Mouse (Mus musculus): ENCODE measurements at regions not wholly inside any gene's neighbourhood (a gene's known extent, or its start where the extent isn't known, plus 50 kb on each side); places are given as distances from the start of the nearest gene placed in this dataset.
"Not testable (repeated sequence)": the region's sequence is repeated elsewhere in the genome, so short reads cannot be mapped to it uniquely, and the experiment has no call there.

DNA sequence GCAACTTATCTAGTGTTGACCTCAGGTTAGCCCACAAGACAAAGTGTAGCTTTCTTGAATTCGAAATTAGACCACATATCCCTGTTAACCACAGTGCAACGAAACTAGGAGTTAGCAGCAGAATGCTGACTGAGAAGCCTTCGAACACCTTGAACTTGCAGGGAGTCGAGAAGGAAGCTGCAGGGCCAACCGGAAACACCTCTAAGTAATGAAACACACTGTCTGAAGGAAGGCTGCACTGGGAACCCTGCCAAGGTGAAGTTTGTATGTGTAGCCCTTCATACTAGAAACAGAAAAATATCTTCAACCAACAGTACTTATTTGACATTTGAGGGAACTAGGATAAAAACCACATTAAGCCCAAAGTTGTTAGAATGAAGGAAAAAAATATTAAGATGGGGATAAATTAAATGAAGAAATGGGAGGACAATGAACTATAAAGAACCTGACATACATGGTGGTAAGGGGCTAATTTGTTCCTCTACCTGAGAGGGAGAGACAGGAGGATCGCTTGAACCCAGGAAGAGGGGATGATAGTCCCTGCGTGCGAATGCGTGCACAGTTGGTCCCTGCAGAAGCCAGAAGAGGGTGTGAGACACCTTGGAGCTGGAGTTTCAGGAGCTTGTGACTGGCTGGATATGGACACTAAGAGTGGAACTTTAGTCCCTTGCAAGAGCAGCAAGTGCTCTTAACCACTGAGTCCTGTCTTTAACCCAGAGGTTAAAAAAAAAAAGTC lies 234.4 kb downstream of the Diras2 start:
- 86% methylated on average over 9 of the region's 9 CpGs for WGBS
- ATAC-seq: no peak
- Histone ChIP-seq H3K4me2 (ENCODE audit: low read depth) (no peak overlapping the region), H3K27me3 (ENCODE audit: insufficient read depth, low read length) (no peaks in the 10 kb centered on the region), H3K4me3 (ENCODE audit: low read depth, low read length) (no peak overlapping the region), H3K4me1 (ENCODE audit: insufficient read depth) (no peaks in the 10 kb centered on the region), H3K9me3 (ENCODE audit: low read length) (no peaks in the 10 kb centered on the region), H3K36me3 (ENCODE audit: insufficient read depth) (no peaks in the 10 kb centered on the region), H3K9ac (no peak overlapping the region), H3K27ac (ENCODE audit: low read depth, low read length) (no peak overlapping the region)
- no peak for DNase-seq
- TF ChIP-seq CTCF (IDR thresholded peaks at IDR 0.05; ENCODE audit: low read depth): no peak

DNA sequence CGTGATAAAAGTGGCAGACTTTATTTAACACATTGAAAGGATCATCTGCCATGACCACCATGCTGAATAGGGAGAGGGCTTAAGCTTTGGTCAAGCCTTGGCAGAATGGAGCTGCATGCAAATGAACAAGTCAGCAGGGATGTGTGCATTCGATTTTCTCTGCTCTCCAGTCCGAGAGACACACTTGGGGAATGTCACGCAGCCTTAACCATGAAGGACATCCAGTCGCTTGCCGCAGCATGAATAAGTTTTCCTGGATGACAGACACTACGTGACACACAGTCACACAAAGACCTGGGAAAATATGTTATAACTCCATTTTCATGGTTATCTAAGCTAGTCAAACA lies 233.8 kb downstream of the Diras2 start:
- Histone ChIP-seq H3K4me1 (ENCODE audit: insufficient read depth) (no peaks in the 10 kb centered on the region), H3K4me3 (ENCODE audit: low read depth, low read length) (no peak overlapping the region), H3K9me3 (ENCODE audit: low read length) (no peaks in the 10 kb centered on the region), H3K27ac (ENCODE audit: low read depth, low read length) (no peak overlapping the region), H3K4me2 (ENCODE audit: low read depth) (no peak overlapping the region), H3K9ac (no peak overlapping the region), H3K36me3 (ENCODE audit: insufficient read depth) (no peaks in the 10 kb centered on the region), H3K27me3 (ENCODE audit: insufficient read depth, low read length) (no peaks in the 10 kb centered on the region)
- no peak for TF ChIP-seq CTCF (IDR thresholded peaks at IDR 0.05; ENCODE audit: low read depth)
- 70% methylated on average over 7 of the region's 7 CpGs for WGBS
- no peak for DNase-seq
- no peak for ATAC-seq

DNA sequence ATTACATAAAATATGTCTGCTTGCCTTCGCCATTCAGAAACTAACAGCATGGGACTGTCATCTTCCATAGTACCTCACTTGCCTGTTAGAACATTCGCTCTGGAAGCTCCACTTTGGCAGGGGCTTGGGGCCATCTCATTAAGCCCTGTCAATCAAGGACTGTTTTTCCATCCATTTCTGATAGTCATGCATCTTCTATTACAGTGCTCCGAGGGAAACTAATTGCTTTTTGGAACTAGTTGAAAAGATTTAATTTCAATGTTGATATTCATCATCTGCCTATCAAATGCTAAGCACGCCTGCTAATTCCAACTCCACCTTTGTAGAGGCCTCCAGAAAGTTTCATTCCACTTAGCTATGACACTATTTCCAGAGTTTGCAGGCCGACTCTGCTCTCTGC lies 232.7 kb downstream of the Diras2 start:
- DNase-seq: peak; percentile 25
- H3K36me3 ChIP-seq (ENCODE audit: insufficient read depth): no peaks in the 10 kb centered on the region
- no peak overlapping the region for H3K27ac ChIP-seq (ENCODE audit: low read depth, low read length)
- no peak overlapping the region for H3K4me3 ChIP-seq (ENCODE audit: low read depth, low read length)
- no peak overlapping the region for H3K9ac ChIP-seq
- H3K4me2 ChIP-seq (ENCODE audit: low read depth): no peak overlapping the region
- H3K27me3 ChIP-seq (ENCODE audit: insufficient read depth, low read length): no peaks in the 10 kb centered on the region
- H3K4me1 ChIP-seq (ENCODE audit: insufficient read depth): no peaks in the 10 kb centered on the region
- WGBS: 28% methylated on average over 5 of the region's 5 CpGs
- no peak for TF ChIP-seq CTCF (IDR thresholded peaks at IDR 0.05; ENCODE audit: low read depth)
- H3K9me3 ChIP-seq (ENCODE audit: low read length): no peaks in the 10 kb centered on the region
- peak; percentile 34; the same call in 1 of the 2 replicates for ATAC-seq

DNA sequence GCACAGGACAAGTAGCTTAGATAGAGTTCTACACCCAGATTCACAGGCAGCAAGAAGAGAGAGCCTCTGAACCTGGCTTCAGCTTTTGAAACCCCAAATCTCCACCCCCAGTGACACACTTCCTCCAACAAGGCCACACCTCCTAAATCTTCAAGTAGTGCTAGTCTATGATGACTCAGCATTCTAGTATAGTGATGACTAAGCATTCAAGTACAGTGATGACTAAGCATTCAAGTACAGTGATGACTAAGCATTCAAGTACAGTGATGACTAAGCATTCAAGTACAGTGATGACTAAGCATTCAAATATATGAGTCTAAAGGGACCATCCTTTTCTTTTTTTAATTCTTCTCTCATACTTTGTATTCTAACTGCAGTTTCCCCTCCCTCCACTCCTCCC lies 225.8 kb downstream of the Diras2 start:
- H3K9ac ChIP-seq; H3K4me1 ChIP-seq (ENCODE audit: insufficient read depth); H3K27ac ChIP-seq (ENCODE audit: low read depth, low read length); H3K9me3 ChIP-seq (ENCODE audit: low read length); H3K4me2 ChIP-seq (ENCODE audit: low read depth); H3K27me3 ChIP-seq (ENCODE audit: insufficient read depth, low read length); H3K4me3 ChIP-seq (ENCODE audit: low read depth, low read length); H3K36me3 ChIP-seq (ENCODE audit: insufficient read depth); ATAC-seq; DNase-seq: not testable (repeated sequence)

DNA sequence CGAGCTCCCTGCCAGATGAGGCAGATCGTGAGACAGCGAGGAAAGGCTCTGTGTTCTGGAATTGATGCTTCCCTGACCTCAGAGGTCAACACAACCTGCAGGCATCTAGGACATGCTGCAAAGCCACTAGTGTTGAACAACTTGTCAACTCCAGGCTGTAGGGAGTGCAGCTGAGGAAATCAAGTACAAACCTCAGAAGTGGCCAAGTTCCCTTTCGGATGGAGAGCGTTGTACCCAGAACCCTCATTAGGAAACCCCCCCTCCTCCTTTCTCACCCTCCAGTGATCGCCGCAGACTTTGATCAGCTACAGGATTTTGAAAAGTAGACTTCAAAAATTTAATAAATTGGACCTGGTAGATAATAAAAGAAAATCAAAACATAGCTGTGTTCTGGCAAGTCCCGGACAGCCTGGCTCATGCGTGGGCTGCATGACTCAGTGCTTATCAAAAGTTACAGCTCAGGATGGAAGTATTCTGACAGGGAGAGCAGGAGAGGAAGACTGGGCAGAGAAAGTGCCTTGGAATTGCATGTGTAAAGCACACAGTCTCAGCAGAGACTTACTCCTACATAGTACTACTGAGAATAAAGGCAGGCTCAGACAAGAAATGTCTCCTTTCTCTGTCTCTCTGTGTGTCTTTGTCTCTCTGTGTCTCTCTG lies 224.2 kb downstream of the Diras2 start:
- WGBS: 75% methylated on average over 9 of the region's 9 CpGs
- no peak for ATAC-seq
- H3K27me3 ChIP-seq (ENCODE audit: insufficient read depth, low read length): no peaks in the 10 kb centered on the region

DNA sequence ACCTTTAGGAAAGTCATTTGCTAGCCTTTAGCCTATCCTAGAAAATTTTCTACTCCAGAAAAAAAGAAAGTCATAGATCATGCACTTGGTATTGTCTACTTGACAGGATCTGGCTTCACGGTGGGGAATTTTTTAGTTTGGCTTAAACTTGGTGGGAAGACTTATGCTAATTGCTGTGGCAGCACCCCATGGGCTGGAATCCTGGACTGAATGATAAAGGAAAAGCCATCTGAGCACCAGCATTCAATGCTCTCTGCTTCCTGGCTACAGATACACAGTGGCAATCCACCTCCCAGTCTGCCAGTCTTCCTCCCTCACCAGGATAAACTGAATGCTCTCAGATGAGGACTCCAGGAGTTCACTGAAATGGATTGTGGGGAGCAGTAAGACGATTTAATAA lies 220.1 kb downstream of the Diras2 start:
- H3K4me1 ChIP-seq (ENCODE audit: insufficient read depth): no peaks in the 10 kb centered on the region
- no peak for TF ChIP-seq CTCF (IDR thresholded peaks at IDR 0.05; ENCODE audit: low read depth)
- H3K27me3 ChIP-seq (ENCODE audit: insufficient read depth, low read length): no peaks in the 10 kb centered on the region
- no peaks in the 10 kb centered on the region for H3K9me3 ChIP-seq (ENCODE audit: low read length)
- no peaks in the 10 kb centered on the region for H3K36me3 ChIP-seq (ENCODE audit: insufficient read depth)
- no peak overlapping the region for H3K4me3 ChIP-seq (ENCODE audit: low read depth, low read length)
- ATAC-seq: no peak
- DNase-seq: no peak
- 29% methylated on average over 2 of the region's 2 CpGs for WGBS
- no peak overlapping the region for H3K9ac ChIP-seq
- H3K4me2 ChIP-seq (ENCODE audit: low read depth): no peak overlapping the region
- no peak overlapping the region for H3K27ac ChIP-seq (ENCODE audit: low read depth, low read length)

More for the DNA sequence above, 224.2 kb downstream of the Diras2 start:
- no peak for DNase-seq
- no peak overlapping the region for H3K4me3 ChIP-seq (ENCODE audit: low read depth, low read length)
- H3K9me3 ChIP-seq (ENCODE audit: low read length): no peaks in the 10 kb centered on the region
- no peak overlapping the region for H3K9ac ChIP-seq
- no peak overlapping the region for H3K27ac ChIP-seq (ENCODE audit: low read depth, low read length)
- no peaks in the 10 kb centered on the region for H3K4me1 ChIP-seq (ENCODE audit: insufficient read depth)
- H3K4me2 ChIP-seq (ENCODE audit: low read depth): no peak overlapping the region
- H3K36me3 ChIP-seq (ENCODE audit: insufficient read depth): no peaks in the 10 kb centered on the region
- TF ChIP-seq CTCF (IDR thresholded peaks at IDR 0.05; ENCODE audit: low read depth): no peak

DNA sequence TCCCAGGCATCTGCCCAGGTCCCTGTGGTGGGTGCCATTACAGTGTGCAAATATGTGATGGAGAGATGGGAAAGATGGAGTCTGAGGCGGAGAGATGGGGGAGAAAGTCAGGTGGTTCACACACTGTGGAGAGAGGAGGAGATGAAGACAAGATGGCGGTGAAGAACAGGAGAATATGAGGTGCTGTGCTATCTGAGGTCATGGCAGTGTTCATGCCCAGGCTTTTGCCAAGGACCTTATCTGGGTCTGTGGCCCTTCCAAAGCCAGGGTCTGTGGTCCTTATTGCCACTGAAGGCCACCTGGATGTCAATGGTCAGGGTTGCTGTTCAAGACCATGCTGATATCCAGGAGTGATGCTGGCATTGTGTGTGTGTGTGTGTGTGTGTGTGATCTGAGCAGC lies 212.8 kb downstream of the Diras2 start:
- DNase-seq (no peak), ATAC-seq (no peak)
- H3K9ac ChIP-seq: no peak overlapping the region
- H3K4me3 ChIP-seq (ENCODE audit: low read depth, low read length): no peak overlapping the region
- no peaks in the 10 kb centered on the region for H3K27me3 ChIP-seq (ENCODE audit: insufficient read depth, low read length)
- H3K27ac ChIP-seq (ENCODE audit: low read depth, low read length): no peak overlapping the region
- H3K36me3 ChIP-seq (ENCODE audit: insufficient read depth): no peaks in the 10 kb centered on the region
- H3K4me2 ChIP-seq (ENCODE audit: low read depth): no peak overlapping the region
- 96% methylated on average over 2 of the region's 2 CpGs for WGBS
- H3K9me3 ChIP-seq (ENCODE audit: low read length): no peaks in the 10 kb centered on the region
- no peaks in the 10 kb centered on the region for H3K4me1 ChIP-seq (ENCODE audit: insufficient read depth)
- no peak for TF ChIP-seq CTCF (IDR thresholded peaks at IDR 0.05; ENCODE audit: low read depth)
